Mouse (Mus musculus) brain, embryonic 14.5 days (tissue): ENCODE measurements around the gene Epha3.

Experiments used
- CTCF ChIP-seq: fragments of 200-500 bp; IDR thresholded peaks from 2 replicates; pipeline ENCODE4 v1.5.1; 2012; ENCODE audit warnings: inconsistent platforms, mild to moderate bottlenecking, moderate library complexity, borderline replicate concordance; ENCODE audit not compliant: insufficient read depth, insufficient read length; ENCODE audit errors: extremely low read depth
- POLR2A ChIP-seq: fragments of 200-500 bp; IDR thresholded peaks from 2 replicates; pipeline ENCODE4 v1.6.1; 2012; ENCODE audit warnings: mild to moderate bottlenecking, inconsistent platforms, borderline replicate concordance; ENCODE audit not compliant: poor library complexity, insufficient read depth, insufficient read length, severe bottlenecking; ENCODE audit errors: extremely low read depth

- no peak for TF ChIP-seq POLR2A
- TF ChIP-seq CTCF = no peak
Measured at GRCm38 (mm10) chr16:63863181-63863580, 794 bp downstream of the Epha3 start.
